Mouse (Mus musculus) CD8-positive naive resting alpha-beta T cell, adult 2 months (primary cell): ENCODE measurements around the gene Rnaseh2a.

ENCODE experiments used
- DNase-seq, 2 experiments: peaks; one replicate each; pipeline ENCODE4 v3.0.0; 2022; ENCODE audit warnings: low read depth in 2 of 2, low spot score in 2 of 2

Gene Rnaseh2a

DNA sequence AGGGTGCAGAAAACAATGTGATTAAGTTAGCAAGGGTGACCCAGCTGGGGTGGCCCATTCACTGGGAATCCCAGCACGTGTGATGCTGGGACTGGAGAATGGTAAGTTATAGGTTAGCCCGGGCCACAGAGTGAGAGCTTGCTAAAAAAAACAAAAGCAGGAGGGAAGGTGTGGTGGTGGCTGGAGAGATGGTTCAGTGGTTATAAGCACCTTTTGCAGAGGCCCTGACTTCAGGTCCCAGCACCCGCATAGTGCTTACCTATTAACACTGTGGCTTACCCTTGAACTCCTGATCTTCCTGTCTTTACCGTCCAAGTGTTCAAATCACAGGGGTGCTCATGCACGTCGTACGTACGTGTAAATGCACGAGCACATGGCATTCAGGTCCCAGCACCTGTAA is 62.5 kb downstream of the Rnaseh2a start:
- no peak for DNase-seq
